Mouse (Mus musculus): ENCODE measurements around the gene Olfr304. TPM values are rescaled to one million over a fixed set of nuclear protein-coding genes. Genes with fewer than 3 reads are reported as not detected.
"Not testable (repeated sequence)": the region's sequence is repeated elsewhere in the genome, so short reads cannot be mapped to it uniquely, and the experiment has no call there.

The Olfr304 gene
- polyA plus RNA-seq (2012; rRNA removed): not detected in 2 replicates

DNA sequence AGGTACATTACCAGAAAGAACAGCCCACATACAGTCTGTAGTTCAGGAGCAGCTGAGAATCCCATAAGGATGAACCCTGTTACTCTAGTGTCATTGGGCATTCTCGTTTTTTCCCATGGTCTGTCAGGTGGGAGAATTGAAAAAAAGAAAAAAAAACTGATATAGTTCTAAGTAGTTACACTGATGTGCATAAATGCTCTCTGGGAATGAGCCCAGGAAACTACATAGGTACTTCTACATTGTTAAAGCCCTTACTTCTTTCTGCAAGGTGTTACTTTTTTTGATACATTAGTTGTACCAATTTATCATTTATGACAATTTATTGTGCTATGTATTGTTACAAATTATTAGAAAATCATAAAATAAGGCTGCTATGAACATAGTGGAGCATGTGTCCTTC lies at the start of gene Olfr304:
Gene Olfr304, minus strand, starts transcription at position 101 of the 400 bp plus-strand sequence.
- H3K27ac ChIP-seq (ENCODE audit: control insufficient read depth, insufficient read depth, low read depth, low read length): no peak within 1 kb of the TSS
- H3K4me1 ChIP-seq (ENCODE audit: control insufficient read depth, insufficient read depth, low read length): no peaks in the 10 kb centered on the region
- H3K4me3 ChIP-seq (ENCODE audit: control insufficient read depth, low read depth, low read length): no peak within 1 kb of the TSS
- no peaks in the 10 kb centered on the region for H3K36me3 ChIP-seq (ENCODE audit: control insufficient read depth, insufficient read depth, low read length)
- no peaks in the 10 kb centered on the region for H3K27me3 ChIP-seq (ENCODE audit: control insufficient read depth, insufficient read depth, low read length)
- no peak for TF ChIP-seq POLR2A (IDR thresholded peaks at IDR 0.05; ENCODE audit: control insufficient read depth, low read depth, low read length)
- TF ChIP-seq CTCF (IDR thresholded peaks at IDR 0.05; ENCODE audit: control insufficient read depth, insufficient read depth, insufficient replicate concordance, low read depth, low read length): no peak

DNA sequence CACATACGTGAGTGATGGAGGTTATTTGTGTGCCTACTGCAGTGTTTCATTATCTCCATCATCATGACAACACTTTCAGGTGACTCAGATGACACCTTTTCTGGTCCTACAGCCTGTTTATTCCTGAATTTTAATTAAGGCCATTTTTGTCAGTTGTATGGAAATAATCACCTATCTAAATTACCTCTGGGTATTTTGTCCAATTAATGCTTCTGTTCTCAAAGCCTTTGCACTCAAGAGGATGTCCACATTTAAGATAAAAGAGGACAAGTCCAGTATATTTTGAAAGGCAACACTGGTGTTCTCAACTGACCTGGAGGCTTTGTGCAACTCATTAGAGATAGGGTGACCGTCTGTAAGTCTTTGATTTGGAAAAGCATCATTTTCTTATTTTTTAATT lies 17.1 kb upstream of the Olfr304 start, which contains the start of gene Olfr301:
Gene Olfr301, plus strand, starts transcription at position 301 of the 400 bp plus-strand sequence.
- TF ChIP-seq CTCF (IDR thresholded peaks at IDR 0.05; ENCODE audit: control insufficient read depth, insufficient read depth, insufficient replicate concordance, low read depth, low read length): no peak
- TF ChIP-seq POLR2A (IDR thresholded peaks at IDR 0.05; ENCODE audit: control insufficient read depth, low read depth, low read length): no peak
- no peaks in the 10 kb centered on the region for H3K36me3 ChIP-seq (ENCODE audit: control insufficient read depth, insufficient read depth, low read length)
- no peak within 1 kb of the TSS for H3K4me3 ChIP-seq (ENCODE audit: control insufficient read depth, low read depth, low read length)
- no peaks in the 10 kb centered on the region for H3K4me1 ChIP-seq (ENCODE audit: control insufficient read depth, insufficient read depth, low read length)
- no peaks in the 10 kb centered on the region for H3K27me3 ChIP-seq (ENCODE audit: control insufficient read depth, insufficient read depth, low read length)
- no peak within 1 kb of the TSS for H3K27ac ChIP-seq (ENCODE audit: control insufficient read depth, insufficient read depth, low read depth, low read length)

DNA sequence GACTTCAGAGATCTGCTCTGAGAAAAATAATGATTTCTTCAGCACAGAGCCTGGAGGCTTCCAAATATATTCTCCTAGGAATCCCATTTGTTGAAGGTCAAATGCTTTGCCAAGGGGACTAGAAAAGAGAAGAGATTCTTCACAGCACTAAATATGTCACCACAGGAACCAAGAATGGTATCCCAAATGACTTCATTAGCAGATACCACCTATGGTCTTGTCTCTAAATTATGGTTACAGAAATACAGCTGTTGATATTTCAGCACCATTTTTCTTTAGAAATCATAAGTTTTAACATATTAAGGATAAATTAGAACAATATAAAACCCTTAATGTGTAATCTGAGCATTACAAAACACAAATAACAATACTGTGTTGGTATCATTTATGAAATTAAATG lies 11.2 kb upstream of the Olfr304 start, which contains the start of gene Olfr303:
Gene Olfr303, minus strand, starts transcription at position 101 of the 400 bp plus-strand sequence.
- Histone ChIP-seq H3K27me3 (ENCODE audit: control insufficient read depth, insufficient read depth, low read length) (no peaks in the 10 kb centered on the region), H3K4me1 (ENCODE audit: control insufficient read depth, insufficient read depth, low read length) (no peaks in the 10 kb centered on the region), H3K27ac (ENCODE audit: control insufficient read depth, insufficient read depth, low read depth, low read length) (no peak within 1 kb of the TSS), H3K4me3 (ENCODE audit: control insufficient read depth, low read depth, low read length) (no peak within 1 kb of the TSS), H3K36me3 (ENCODE audit: control insufficient read depth, insufficient read depth, low read length) (no peaks in the 10 kb centered on the region)
- TF ChIP-seq CTCF (IDR thresholded peaks at IDR 0.05; ENCODE audit: control insufficient read depth, insufficient read depth, insufficient replicate concordance, low read depth, low read length) (no peak), POLR2A (IDR thresholded peaks at IDR 0.05; ENCODE audit: control insufficient read depth, low read depth, low read length) (no peak)

DNA sequence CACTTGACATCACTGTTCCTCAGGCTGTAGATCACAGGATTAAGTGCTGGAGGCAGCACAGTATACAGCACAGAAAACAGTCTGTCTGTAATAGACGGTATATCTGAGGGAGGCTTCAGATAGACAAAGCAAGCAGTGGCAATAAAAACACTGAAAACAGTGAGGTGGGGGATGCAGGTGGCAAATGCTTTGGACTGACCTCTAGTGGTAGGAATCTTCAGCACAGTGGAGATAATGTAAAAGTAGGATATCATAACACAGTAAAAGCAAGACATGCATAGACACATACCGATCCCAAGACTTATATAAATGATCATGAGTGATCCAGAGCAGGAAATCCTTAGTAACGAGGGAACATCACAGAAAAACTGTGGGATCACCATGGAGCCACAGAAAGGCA lies 689 bp downstream of the Olfr304 start:
- TF ChIP-seq POLR2A (IDR thresholded peaks at IDR 0.05; ENCODE audit: control insufficient read depth, low read depth, low read length) (no peak), CTCF (IDR thresholded peaks at IDR 0.05; ENCODE audit: control insufficient read depth, insufficient read depth, insufficient replicate concordance, low read depth, low read length) (no peak)
- no peak overlapping the region for H3K27ac ChIP-seq (ENCODE audit: control insufficient read depth, insufficient read depth, low read depth, low read length)

DNA sequence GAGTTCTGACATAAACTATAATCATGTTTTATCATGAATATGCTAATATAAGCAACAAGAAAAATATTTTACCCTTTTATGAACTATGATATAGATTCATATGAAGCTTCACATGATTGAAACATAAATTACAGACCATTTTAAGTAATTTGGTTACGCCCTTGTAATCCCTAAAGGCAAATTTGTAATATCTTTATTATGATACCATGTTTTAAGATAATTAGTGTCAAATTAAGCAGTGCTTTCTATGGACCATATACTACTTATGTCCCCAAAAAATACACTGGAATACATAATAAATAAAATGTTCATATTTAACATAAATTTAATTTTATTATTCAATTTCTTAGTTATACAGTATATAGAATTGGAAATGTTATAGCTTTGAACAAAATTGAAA lies 19.6 kb downstream of the Olfr304 start, which contains the start of gene Olfr305:
Gene Olfr305, minus strand, starts transcription at position 101 of the 400 bp plus-strand sequence.
- TF ChIP-seq POLR2A (IDR thresholded peaks at IDR 0.05; ENCODE audit: control insufficient read depth, low read depth, low read length): no peak
- no peak for TF ChIP-seq CTCF (IDR thresholded peaks at IDR 0.05; ENCODE audit: control insufficient read depth, insufficient read depth, insufficient replicate concordance, low read depth, low read length)

More for the DNA sequence above, 689 bp downstream of the Olfr304 start:
- Histone ChIP-seq H3K36me3 (ENCODE audit: control insufficient read depth, insufficient read depth, low read length) (no peaks in the 10 kb centered on the region), H3K4me1 (ENCODE audit: control insufficient read depth, insufficient read depth, low read length) (no peaks in the 10 kb centered on the region), H3K27me3 (ENCODE audit: control insufficient read depth, insufficient read depth, low read length) (no peaks in the 10 kb centered on the region), H3K4me3 (ENCODE audit: control insufficient read depth, low read depth, low read length) (no peak overlapping the region)

DNA sequence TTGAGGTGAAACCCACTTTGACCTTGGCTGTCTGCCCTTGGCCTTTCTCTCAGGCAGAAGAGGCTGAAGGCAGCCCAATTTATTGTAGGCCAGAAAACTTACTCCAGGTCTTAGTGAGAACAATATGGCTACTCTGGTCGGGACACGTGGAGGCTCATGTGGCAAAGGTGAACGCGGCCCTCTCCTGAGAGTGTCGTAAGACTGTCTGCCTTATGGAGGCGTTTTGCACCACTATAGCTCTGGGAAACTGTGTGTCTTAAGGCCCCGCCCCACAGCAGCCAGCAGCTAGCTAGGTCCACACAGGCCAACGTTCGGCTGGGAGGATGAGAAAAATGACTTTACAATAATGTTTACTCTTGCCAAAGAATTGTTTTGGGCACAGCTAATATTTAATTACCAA lies 40.2 kb downstream of the Olfr304 start:
- H3K36me3 ChIP-seq (ENCODE audit: control insufficient read depth, insufficient read depth, low read length); H3K27me3 ChIP-seq (ENCODE audit: control insufficient read depth, insufficient read depth, low read length); H3K4me1 ChIP-seq (ENCODE audit: control insufficient read depth, insufficient read depth, low read length); H3K27ac ChIP-seq (ENCODE audit: control insufficient read depth, insufficient read depth, low read depth, low read length); H3K4me3 ChIP-seq (ENCODE audit: control insufficient read depth, low read depth, low read length): not testable (repeated sequence)

More for the DNA sequence above, 19.6 kb downstream of the Olfr304 start, which contains the start of gene Olfr305:
- Histone ChIP-seq H3K27me3 (ENCODE audit: control insufficient read depth, insufficient read depth, low read length) (no peaks in the 10 kb centered on the region), H3K27ac (ENCODE audit: control insufficient read depth, insufficient read depth, low read depth, low read length) (no peak within 1 kb of the TSS), H3K4me1 (ENCODE audit: control insufficient read depth, insufficient read depth, low read length) (no peaks in the 10 kb centered on the region), H3K36me3 (ENCODE audit: control insufficient read depth, insufficient read depth, low read length) (no peaks in the 10 kb centered on the region), H3K4me3 (ENCODE audit: control insufficient read depth, low read depth, low read length) (no peak within 1 kb of the TSS)

DNA sequence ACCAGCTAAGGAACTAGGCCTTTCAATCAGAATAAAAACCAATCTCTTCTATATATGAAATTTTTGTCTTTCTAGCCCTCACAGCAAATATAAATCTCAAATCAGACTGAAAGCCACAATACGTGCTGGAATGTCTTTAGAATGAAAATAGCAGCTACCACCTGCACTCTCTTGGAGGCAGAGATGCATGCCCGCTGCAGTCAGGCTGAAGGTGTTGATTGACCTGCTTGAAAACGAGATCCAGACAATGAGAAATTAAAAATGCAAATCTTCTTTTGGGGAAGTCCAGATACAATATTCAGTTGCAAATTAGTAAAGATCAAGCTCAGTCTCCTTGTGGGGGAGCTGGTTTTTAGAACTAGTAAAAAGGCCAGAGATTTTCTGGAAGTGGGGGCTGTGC lies 42.2 kb downstream of the Olfr304 start:
- H3K27ac ChIP-seq (ENCODE audit: control insufficient read depth, insufficient read depth, low read depth, low read length): no peak overlapping the region

More for the DNA sequence above, 42.2 kb downstream of the Olfr304 start:
- Histone ChIP-seq H3K27me3 (ENCODE audit: control insufficient read depth, insufficient read depth, low read length) (no peaks in the 10 kb centered on the region), H3K36me3 (ENCODE audit: control insufficient read depth, insufficient read depth, low read length) (no peaks in the 10 kb centered on the region), H3K4me1 (ENCODE audit: control insufficient read depth, insufficient read depth, low read length) (no peaks in the 10 kb centered on the region), H3K4me3 (ENCODE audit: control insufficient read depth, low read depth, low read length) (no peak overlapping the region)
- TF ChIP-seq CTCF (IDR thresholded peaks at IDR 0.05; ENCODE audit: control insufficient read depth, insufficient read depth, insufficient replicate concordance, low read depth, low read length) (no peak), POLR2A (IDR thresholded peaks at IDR 0.05; ENCODE audit: control insufficient read depth, low read depth, low read length) (no peak)

Data from testis, adult 2 months (tissue).